Mouse (Mus musculus) cerebellum, adult 2 months (tissue): Measurements from ENCODE around the gene Gpc6. TPM values are rescaled to one million over a fixed set of nuclear protein-coding genes. Genes with fewer than 3 reads are reported as not detected.

Source experiments
- DNase-seq, 2 experiments: peaks; one replicate each; pipeline ENCODE4 v3.0.0; 2021
- H3K27ac ChIP-seq: fragments of 200-500 bp; 2 replicates; pipeline ENCODE4 v1.5.1; 2012; ENCODE audit warnings: low read length, control low read depth, inconsistent platforms; ENCODE audit not compliant: insufficient read depth
- H3K27me3 ChIP-seq: fragments of 200-500 bp; 2 replicates; pipeline ENCODE4 v1.6.1; 2012; ENCODE audit warnings: inconsistent platforms, mild to moderate bottlenecking, low read length, moderate library complexity; ENCODE audit not compliant: control insufficient read depth, insufficient read depth
- H3K4me1 ChIP-seq: fragments of 200-500 bp; 2 replicates; pipeline ENCODE4 v1.6.1; 2011; ENCODE audit warnings: low read length; ENCODE audit not compliant: control insufficient read depth, insufficient read depth
- H3K4me3 ChIP-seq: fragments of 200-500 bp; replicated peaks from 2 replicates; pipeline ENCODE3; 2011; ENCODE audit warnings: mild to moderate bottlenecking, low read depth, low read length, control low read depth; ENCODE audit not compliant: insufficient read depth
- CTCF ChIP-seq: fragments of 200-500 bp; IDR thresholded peaks from 2 replicates; pipeline ENCODE4 v1.5.1; 2011; ENCODE audit warnings: low read depth, mild to moderate bottlenecking, control low read depth, low read length, moderate library complexity, borderline replicate concordance; ENCODE audit not compliant: insufficient read depth
- POLR2A ChIP-seq: fragments of 200-500 bp; IDR thresholded peaks from 2 replicates; pipeline ENCODE4 v1.6.1; 2011; ENCODE audit warnings: low read length, control low read depth, borderline replicate concordance; ENCODE audit not compliant: insufficient read depth
- WGBS: fragments of 180-500 bp; shearing (Covaris S2); methylation state at CpG from one replicate; pipeline ENCODE4 v1.1.7; 2018; 5-methylcytosine and 5-hydroxymethylcytosine counted together
- polyA plus RNA-seq: library from polyadenylated mRNA; depleted of rRNA; stranded (reverse); fragments of >200 nt; gene quantifications from 2 replicates; pipeline ENCODE4 v1.2.3, GENCODE M21; 2012

Gpc6 gene
- polyA plus RNA-seq, 1 experiment = 5.3 TPM

- TF ChIP-seq CTCF = no peak
- no peak for TF ChIP-seq POLR2A
- H3K4me1 ChIP-seq = no peaks in the 10 kb centered on the region
- no peak for DNase-seq
- no peak overlapping the region for H3K4me3 ChIP-seq
- H3K27ac ChIP-seq = no peak overlapping the region
- 97% methylated on average over 2 of the region's 2 CpGs for WGBS
- H3K27me3 ChIP-seq = no peaks in the 10 kb centered on the region; the same call in 1 of the 2 replicates
These were observed 741.0 kb downstream of the Gpc6 start for GRCm38 (mm10) chr14:117666126-117666525.

- H3K4me1 ChIP-seq = no peaks in the 10 kb centered on the region
- H3K27ac ChIP-seq = no peak overlapping the region
- no peaks in the 10 kb centered on the region for H3K27me3 ChIP-seq
- WGBS = 95% methylated on average over 7 of the region's 7 CpGs
- no peak for TF ChIP-seq POLR2A
- no peak for TF ChIP-seq CTCF
- DNase-seq = no peak
- no peak overlapping the region for H3K4me3 ChIP-seq
These were observed 748.4 kb downstream of the Gpc6 start for GRCm38 (mm10) chr14:117673541-117673940.

- TF ChIP-seq POLR2A (no peak), CTCF (no peak)
- no peak for DNase-seq
- no peak overlapping the region for H3K4me3 ChIP-seq
- H3K27ac ChIP-seq = no peak overlapping the region
- H3K4me1 ChIP-seq = no peaks in the 10 kb centered on the region
- no peaks in the 10 kb centered on the region for H3K27me3 ChIP-seq
- WGBS = 74% methylated on average over 3 of the region's 3 CpGs
These were observed 749.4 kb downstream of the Gpc6 start for GRCm38 (mm10) chr14:117674482-117674881.

- WGBS = 73% methylated on average over 3 of the region's 3 CpGs
- TF ChIP-seq POLR2A (no peak), CTCF (no peak)
- no peak overlapping the region for H3K27ac ChIP-seq
- no peaks in the 10 kb centered on the region for H3K4me1 ChIP-seq
- DNase-seq = no peak
- H3K4me3 ChIP-seq = no peak overlapping the region
- no peaks in the 10 kb centered on the region for H3K27me3 ChIP-seq
These were observed 754.8 kb downstream of the Gpc6 start for GRCm38 (mm10) chr14:117679926-117680325.

- Histone ChIP-seq H3K27me3 (no peaks in the 10 kb centered on the region), H3K4me3 (no peak overlapping the region), H3K27ac (no peak overlapping the region), H3K4me1 (no peaks in the 10 kb centered on the region)
- 39% methylated on average over 5 of the region's 5 CpGs for WGBS
- no peak for DNase-seq
- TF ChIP-seq CTCF = no peak
- TF ChIP-seq POLR2A = no peak
These were observed 756.3 kb downstream of the Gpc6 start for GRCm38 (mm10) chr14:117681321-117681921.

- Histone ChIP-seq H3K27me3 (no peaks in the 10 kb centered on the region), H3K4me1 (no peaks in the 10 kb centered on the region), H3K27ac (no peak overlapping the region), H3K4me3 (no peak overlapping the region)
- WGBS = 98% methylated on average over 4 of the region's 4 CpGs
- no peak for DNase-seq
- TF ChIP-seq CTCF (no peak), POLR2A (no peak)
These were observed 758.0 kb downstream of the Gpc6 start for GRCm38 (mm10) chr14:117683149-117683548.

GRCm38 (mm10) chr14:117689848-117690247, 764.7 kb downstream of the Gpc6 start:
- WGBS = 98% methylated on average over 6 of the region's 6 CpGs
- no peak overlapping the region for H3K27ac ChIP-seq
- H3K27me3 ChIP-seq = no peaks in the 10 kb centered on the region
- H3K4me1 ChIP-seq = no peaks in the 10 kb centered on the region
- no peak for DNase-seq
- TF ChIP-seq POLR2A = no peak
- no peak for TF ChIP-seq CTCF
- H3K4me3 ChIP-seq = no peak overlapping the region

GRCm38 (mm10) chr14:117695565-117695964, 770.5 kb downstream of the Gpc6 start:
- TF ChIP-seq CTCF = no peak
- no peak for TF ChIP-seq POLR2A
- no peaks in the 10 kb centered on the region for H3K4me1 ChIP-seq
- H3K27me3 ChIP-seq = no peaks in the 10 kb centered on the region
- DNase-seq = no peak
- 74% methylated on average over 8 of the region's 8 CpGs for WGBS
- H3K27ac ChIP-seq = no peak overlapping the region
- no peak overlapping the region for H3K4me3 ChIP-seq
